Mouse (Mus musculus) adrenal gland, adult 10 weeks (tissue): ENCODE results near the gene Tead3. TPM values are rescaled to one million over a fixed set of nuclear protein-coding genes. Genes with fewer than 3 reads are reported as not detected.

Experiments
- polyA plus RNA-seq: library from polyadenylated mRNA; stranded (reverse); fragments of 350-450 nt; fragmentation: Illumina TruSeq; extraction: RNeasy Lipid Tissue Mini Kit (QIAGEN cat#74804); gene quantifications from one replicate; pipeline ENCODE4 v1.2.3, GENCODE M21; 2014; ENCODE audit warnings: low read depth, low replicate concordance

The Tead3 gene
- 0.29 TPM for polyA plus RNA-seq

DNA sequence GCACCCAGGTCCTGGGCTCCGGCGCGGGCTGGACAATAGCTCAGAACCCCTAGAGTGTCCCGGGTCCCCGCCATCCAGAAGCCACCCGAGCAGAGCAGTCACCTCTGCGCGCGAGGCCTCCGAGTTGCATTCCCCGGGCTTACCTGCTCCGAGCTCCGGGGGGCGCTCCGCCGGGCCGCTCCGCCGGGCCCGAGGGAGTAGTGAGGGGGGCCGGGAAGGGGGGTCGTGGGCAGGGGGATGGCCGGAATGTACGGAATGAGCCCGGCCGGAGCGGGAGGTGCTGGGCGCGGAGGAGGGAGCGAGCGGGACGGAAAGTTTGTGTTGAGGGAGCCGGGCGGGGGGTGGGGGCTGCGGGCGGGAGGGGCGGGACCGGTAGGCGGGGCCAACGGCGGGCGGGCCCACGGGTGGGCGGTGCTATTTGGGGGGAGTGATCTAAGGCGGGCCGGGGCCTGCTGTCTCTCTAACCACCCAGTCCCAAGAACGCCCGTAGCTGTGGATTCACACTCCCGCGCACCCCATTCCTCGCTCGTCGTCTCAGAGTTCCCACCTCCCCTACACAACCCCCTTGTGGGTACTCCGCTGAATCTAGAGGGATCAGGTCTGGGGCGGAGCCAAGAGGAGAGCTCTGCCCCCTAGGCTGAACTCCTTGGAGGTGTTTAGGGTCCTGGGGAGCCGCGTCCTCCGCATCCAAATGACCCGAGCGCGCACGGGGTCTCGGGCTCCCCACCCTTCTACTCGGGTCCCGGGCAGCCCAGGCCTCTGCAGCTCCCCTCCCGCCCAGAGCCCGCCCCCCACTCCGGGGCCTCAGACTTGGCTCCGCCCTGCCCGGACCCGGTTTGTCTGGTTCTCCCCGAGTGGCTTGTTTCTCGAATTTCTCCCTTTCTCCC, at the start of gene Tead3:
Tead3 (minus strand) TSS at position 352 of the 887 bp plus-strand sequence.

DNA sequence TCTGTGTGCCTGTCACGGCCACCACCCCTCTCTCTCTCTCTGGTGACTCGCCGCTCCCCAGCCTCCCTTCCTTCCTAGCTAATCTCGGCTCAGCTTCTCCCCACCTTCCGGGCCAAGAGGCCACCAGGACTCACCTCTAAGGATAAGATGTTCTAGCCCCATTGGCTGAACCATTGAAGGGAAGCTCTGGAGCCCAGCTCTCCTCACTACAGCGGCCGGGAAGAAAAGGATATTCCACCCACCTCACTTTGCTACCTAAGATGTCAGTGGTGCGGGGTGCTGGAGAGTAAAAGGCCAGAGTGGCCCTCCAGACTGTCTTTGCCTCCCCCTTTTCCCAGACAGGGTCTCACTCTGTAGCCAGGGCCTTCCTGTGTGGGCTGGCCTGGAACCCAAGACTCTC, 14.5 kb upstream of the Tead3 start, which contains the start of gene Tulp1:
Tulp1 (minus strand) TSS at position 101 of the 400 bp plus-strand sequence.

DNA sequence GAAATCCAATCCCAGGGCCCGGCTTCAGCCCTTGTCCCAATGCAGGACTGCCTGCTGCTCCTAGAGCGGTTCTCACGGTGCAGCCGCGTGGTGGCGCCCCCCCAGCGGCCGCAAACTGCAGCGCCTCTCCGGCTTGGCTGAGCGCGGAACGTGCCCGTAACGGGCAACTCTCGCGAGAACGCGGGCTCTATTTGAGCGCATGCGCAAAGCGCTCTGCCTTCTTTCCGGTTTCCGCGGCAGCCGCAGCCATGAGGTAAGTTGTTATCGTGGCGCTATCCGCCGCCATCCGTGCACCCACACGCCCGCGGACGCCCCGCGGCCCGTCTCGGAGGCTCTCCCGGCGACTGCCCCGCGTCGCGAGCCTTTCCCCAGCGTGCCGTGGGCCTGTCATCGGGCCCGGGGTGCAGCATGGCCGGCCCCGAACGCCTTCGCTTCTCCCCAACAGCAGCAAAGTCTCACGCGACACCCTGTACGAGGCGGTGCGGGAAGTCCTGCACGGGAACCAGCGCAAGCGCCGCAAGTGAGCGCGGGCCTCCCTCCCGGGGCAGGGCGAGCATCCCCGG, 22.2 kb downstream of the Tead3 start, which contains the start of gene Rpl10a:
Rpl10a (plus strand) TSS at position 106 of the 563 bp plus-strand sequence.

DNA sequence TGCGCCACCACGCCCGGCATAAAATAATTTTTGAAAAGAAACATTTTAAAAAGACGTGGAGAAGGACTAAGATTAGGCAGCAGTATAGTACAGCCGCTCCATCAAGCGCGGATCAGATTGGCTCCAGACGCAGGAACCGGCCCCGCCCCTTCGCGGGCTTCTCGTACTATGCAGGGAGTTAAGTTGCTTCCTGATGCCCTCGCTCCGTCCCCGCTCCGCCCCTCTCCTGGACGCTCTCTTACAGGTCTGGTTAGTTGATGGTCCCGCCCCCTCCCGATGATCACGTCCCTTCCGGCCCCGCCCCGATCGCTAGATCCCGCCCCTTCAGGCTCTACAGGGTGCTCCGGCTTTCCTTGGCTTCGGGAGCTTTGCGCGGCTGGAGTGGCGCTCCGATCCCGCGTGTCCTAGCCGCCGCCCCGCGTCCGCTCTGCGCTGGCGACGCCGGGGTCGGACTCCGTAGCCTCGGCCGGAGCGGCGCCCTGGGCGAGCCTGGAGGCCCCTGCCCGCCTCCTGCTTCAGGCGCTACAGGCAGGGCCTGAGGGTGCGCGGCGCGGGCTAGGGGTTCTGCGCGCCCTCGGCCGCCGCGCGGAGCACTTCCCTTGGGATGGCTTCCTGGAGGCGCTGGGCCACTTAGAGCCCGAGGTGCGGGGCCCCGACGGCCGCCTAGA, 37.3 kb downstream of the Tead3 start, which contains the start of gene Fance:
Fance (plus strand) TSS at position 308 of the 668 bp plus-strand sequence.

Other genes with a start within 250 kb of the Tead3 start
- 4.0 TPM for gene Scube3, start 208.7 kb downstream of the Tead3 start, polyA plus RNA-seq
- 1.5 TPM for gene Zfp523, start 173.7 kb downstream of the Tead3 start, polyA plus RNA-seq
- not detected for gene Def6, start 143.0 kb downstream of the Tead3 start, polyA plus RNA-seq
- 1.5 TPM for gene Ppard, start 118.1 kb downstream of the Tead3 start, polyA plus RNA-seq
- gene Fance, start 37.3 kb downstream of the Tead3 start, polyA plus RNA-seq, result not detected
- gene Rpl10a, start 22.3 kb downstream of the Tead3 start, polyA plus RNA-seq, result 108 TPM
- gene Tulp1, start 14.4 kb upstream of the Tead3 start, polyA plus RNA-seq, result not detected
- 60.7 TPM for gene Fkbp5, start 166.7 kb upstream of the Tead3 start, polyA plus RNA-seq
- gene Armc12, start 180.0 kb upstream of the Tead3 start, polyA plus RNA-seq, result not detected
- gene Clpsl2, start 198.6 kb upstream of the Tead3 start, polyA plus RNA-seq, result not detected
- 1.6 TPM for gene Clps, start 209.9 kb upstream of the Tead3 start, polyA plus RNA-seq
- gene Lhfpl5, start 224.8 kb upstream of the Tead3 start, polyA plus RNA-seq, result 0.76 TPM